Mouse (Mus musculus) megakaryocyte, embryonic 14.5 days (primary cell): ENCODE measurements around the gene Alpk1.

Experiments used
- FLI1 ChIP-seq: IDR thresholded peaks from 2 replicates; pipeline ENCODE4 v1.6.1; 2012; ENCODE audit warnings: low read length, inconsistent platforms, mixed read lengths
- GATA1 ChIP-seq: IDR thresholded peaks from 3 replicates; pipeline ENCODE4 v1.6.1; 2012; ENCODE audit warnings: mixed read lengths, low read length, inconsistent platforms, borderline replicate concordance

GRCm38 (mm10) chr3:127821209-127821608 lies 40.9 kb upstream of the Alpk1 start:
- TF ChIP-seq GATA1, result peak; percentile 67; the same call in 1 of the 3 replicates
- no peak for TF ChIP-seq FLI1
